Mouse (Mus musculus): Measurements from ENCODE around the gene Fmo4.

DNA sequence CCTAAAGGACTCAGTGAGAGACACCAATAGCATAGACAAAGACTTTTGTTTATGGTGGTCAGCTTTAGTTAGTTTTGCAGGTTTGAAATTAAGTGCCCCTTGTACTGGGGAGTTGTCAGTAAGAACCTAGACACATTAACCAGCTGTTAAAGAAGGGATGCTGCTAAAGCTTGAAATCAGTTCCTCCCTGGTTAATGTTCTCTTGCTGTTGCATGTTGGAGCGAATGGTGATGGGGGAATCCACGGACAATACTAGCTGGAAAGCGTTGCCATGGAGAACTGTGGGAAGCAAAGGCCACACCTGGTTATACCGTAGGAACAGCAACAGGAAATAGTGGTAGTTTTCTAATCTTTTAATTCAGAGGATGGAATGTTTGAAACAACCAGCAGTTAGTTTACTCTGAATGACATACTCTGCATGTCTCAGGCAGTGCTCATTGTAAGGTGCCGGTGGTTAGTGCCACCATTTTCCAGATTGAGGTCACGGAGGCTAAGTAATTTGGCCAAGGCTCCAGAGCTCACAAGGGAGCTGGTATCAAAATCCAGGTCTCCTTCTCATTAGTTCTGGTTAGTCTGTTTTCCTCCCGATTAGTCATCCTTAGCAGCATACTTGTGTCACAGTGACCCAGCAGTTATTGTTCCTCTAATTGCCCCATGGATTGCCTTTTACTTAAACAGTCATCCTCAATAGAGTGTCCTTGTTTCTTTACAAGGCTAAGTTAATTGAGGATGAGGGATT lies 21.3 kb downstream of the Fmo4 start:
- TF ChIP-seq POLR2A (IDR thresholded peaks at IDR 0.05; ENCODE audit: borderline replicate concordance, extremely low read depth, insufficient read depth, insufficient read length, poor library complexity, severe bottlenecking): no peak
- no peak for TF ChIP-seq CTCF (IDR thresholded peaks at IDR 0.05; ENCODE audit: borderline replicate concordance, extremely low read depth, insufficient read depth, insufficient read length)

Data from brain, embryonic 14.5 days (tissue).